In genomic region chr1:89876346-89877072, GRCm38 (mm10) we compare ENCODE assay signal across 8 mouse cellular contexts. TPM values are rescaled to one million over a fixed set of nuclear protein-coding genes. Genes with fewer than 3 reads are reported as not detected.
DNase-seq lines count a peak whose midpoint lies in the region; ATAC-seq lines count a peak whose summit lies in the region.

No protein-coding gene starts in this region.

- peak; percentile 69 for ATAC-seq in neural tube, embryonic 11.5 days (ENCODE audit: insufficient read depth, low FRiP score, low TSS enrichment)
- no peak for ATAC-seq in stomach, embryonic 16.5 days (ENCODE audit: insufficient read depth, low FRiP score)

- no peak overlapping the region for H3K4me3 ChIP-seq in neural tube, embryonic 11.5 days (ENCODE audit: low read depth, low read length)
- H3K4me3 ChIP-seq in stomach, embryonic 16.5 days (replicated peaks; ENCODE audit: low read length) = no peak overlapping the region

- H3K9ac ChIP-seq in neural tube, embryonic 11.5 days (ENCODE audit: low read length) = no peak overlapping the region
- H3K9ac ChIP-seq in stomach, embryonic 16.5 days (ENCODE audit: low read length) = no peak overlapping the region

- no peaks in the 10 kb centered on the region for H3K36me3 ChIP-seq in neural tube, embryonic 11.5 days (ENCODE audit: control insufficient read depth, insufficient read depth, low read length)
- H3K36me3 ChIP-seq in stomach, embryonic 16.5 days (ENCODE audit: control insufficient read depth, insufficient read depth, low read length) = no peaks in the 10 kb centered on the region

- no peak overlapping the region for H3K4me2 ChIP-seq in neural tube, embryonic 11.5 days (ENCODE audit: low read depth)
- H3K4me2 ChIP-seq in stomach, embryonic 16.5 days (ENCODE audit: low read depth, low read length) = no peak overlapping the region

- H3K4me1 ChIP-seq in neural tube, embryonic 11.5 days (ENCODE audit: control insufficient read depth, insufficient read depth, low read length) = peaks cover 28% of the 10 kb centered on the region
- H3K4me1 ChIP-seq in stomach, embryonic 16.5 days (ENCODE audit: control insufficient read depth, insufficient read depth, low read length) = peaks cover 8% of the 10 kb centered on the region; the same call in 1 of the 2 replicates

- DNase-seq in neural tube, embryonic 11.5 days (ENCODE audit: low spot score) = peak; percentile 60
- no peak for DNase-seq in neural tube, embryonic 10.5 days (ENCODE audit: extremely low spot score, low spot score)
- peak; percentile 74 to 83 for DNase-seq in heart, adult 9 months (ENCODE audit: low spot score in 2 of 2)
- DNase-seq in kidney, postnatal 4 days = peak; percentile 33 to 44
- DNase-seq in layer of hippocampus, adult 11-12 months (ENCODE audit: low spot score) = no peak
- no peak for DNase-seq in left cerebral cortex, postnatal 4 days
- DNase-seq in T-cell, adult 2 months (ENCODE audit: low spot score) = no peak

- H3K9me3 ChIP-seq in neural tube, embryonic 11.5 days (ENCODE audit: control insufficient read depth, low read length) = no peaks in the 10 kb centered on the region
- H3K9me3 ChIP-seq in stomach, embryonic 16.5 days (replicated peaks; ENCODE audit: control insufficient read depth, low read length) = no peaks in the 10 kb centered on the region

- WGBS in neural tube, embryonic 11.5 days = 18% methylated on average over 5 of the region's 5 CpGs
- 15% methylated on average over 5 of the region's 5 CpGs for WGBS in stomach, embryonic 16.5 days

- H3K27ac ChIP-seq in neural tube, embryonic 11.5 days (ENCODE audit: low read depth, low read length) = 0 out of 2 replicates have a peak overlapping the region, but pooled peaks have one; percentile 17
- peak overlapping the region; percentile 23; the same call in 1 of the 2 replicates for H3K27ac ChIP-seq in stomach, embryonic 16.5 days (ENCODE audit: low read length)

- intact Hi-C loops in left cerebral cortex, postnatal 4 days (cut with DNase I) = no loop called here

- H3K27me3 ChIP-seq in neural tube, embryonic 11.5 days (ENCODE audit: control insufficient read depth, insufficient read depth, low read length) = no peaks in the 10 kb centered on the region
- no peaks in the 10 kb centered on the region for H3K27me3 ChIP-seq in stomach, embryonic 16.5 days (ENCODE audit: control insufficient read depth, insufficient read depth, low read length)

RNA-seq across cellular contexts. Expression of gene Gbx2, which starts 54.5 kb away (rescaled TPM):
- polyA plus RNA-seq in neural tube, embryonic 11.5 days (2014; fragmentation: Nextera tagmentation; extraction: Ambion mirVana) = 44.0 and 45.8 TPM in 2 replicates
- polyA plus RNA-seq in stomach, embryonic 16.5 days (2015; fragmentation: Nextera tagmentation; extraction: Ambion mirVana) = not detected in 2 replicates
- total RNA-seq in left cerebral cortex, postnatal 4 days (2021) = under 1 TPM; 0.28 to 0.95 TPM

Comparison
In these comparisons a context has a peak if more than half of its experiments do, and no peak if none do; other contexts are left out.
1. DNase-seq: peak in neural tube, embryonic 11.5 days (single experiment), heart, adult 9 months (2 of 2) and kidney, postnatal 4 days (2 of 2); none in neural tube, embryonic 10.5 days (single experiment), layer of hippocampus, adult 11-12 months (single experiment), left cerebral cortex, postnatal 4 days (single experiment) and T-cell, adult 2 months (single experiment).
2. RNA of gene Gbx2, which starts 54.5 kb away (polyA plus RNA-seq): 44.0 to 45.8 TPM in neural tube, embryonic 11.5 days; not detected in stomach, embryonic 16.5 days; every median in the first group is over 10 times any median in the second.